Mouse (Mus musculus): ENCODE measurements around the gene Snx13. TPM values are rescaled to one million over a fixed set of nuclear protein-coding genes. Genes with fewer than 3 reads are reported as not detected.

Gene Snx13
- polyA plus RNA-seq, 1 experiment, result 2.9 TPM

DNA sequence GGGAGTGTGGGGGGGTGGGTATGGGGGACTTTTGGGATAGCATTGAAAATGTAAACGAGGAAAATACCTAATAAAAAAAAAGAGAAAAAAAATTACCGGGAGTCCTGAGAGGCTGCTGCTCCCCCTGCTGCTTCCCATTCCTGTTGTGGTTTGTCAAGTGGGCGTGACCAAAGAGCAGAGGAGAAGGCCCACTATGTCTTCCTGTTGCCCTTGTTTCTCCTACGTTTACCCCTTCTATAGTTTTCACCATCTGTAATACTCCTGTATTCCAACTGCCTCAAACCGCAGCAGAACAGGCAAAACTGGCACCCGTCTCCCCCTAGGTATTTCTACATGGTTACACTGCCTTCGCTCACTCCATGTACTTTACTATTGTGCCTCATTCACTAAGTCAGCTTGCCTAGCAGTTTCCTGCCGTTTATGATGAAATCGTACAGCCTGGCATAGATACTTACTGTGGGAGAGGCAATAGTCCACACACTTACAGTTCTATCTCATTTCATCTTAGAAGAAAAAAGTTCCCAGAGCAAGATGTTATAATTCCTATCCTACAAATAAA, 28.2 kb upstream of the Snx13 start:
- no peak for TF ChIP-seq CEBPB (IDR thresholded peaks at IDR 0.05; ENCODE audit: low read depth)
- TF ChIP-seq CTCF (IDR thresholded peaks at IDR 0.05; ENCODE audit: control insufficient read depth, insufficient read depth, insufficient read length), result no peak
- no peak for TF ChIP-seq MYOG (IDR thresholded peaks at IDR 0.05; ENCODE audit: control insufficient read depth, extremely low read depth, insufficient read length)
- TF ChIP-seq FOSL1 (IDR thresholded peaks at IDR 0.05; ENCODE audit: insufficient read depth, low read length, poor library complexity, severe bottlenecking), result no peak
- Histone ChIP-seq H3K36me3 (ENCODE audit: control insufficient read depth, insufficient read depth) (no peaks in the 10 kb centered on the region), H3ac (ENCODE audit: control insufficient read depth, insufficient read length, low read depth) (no peak overlapping the region), H3K4me3 (ENCODE audit: insufficient read depth, poor library complexity, severe bottlenecking) (no peak overlapping the region), H3K79me2 (ENCODE audit: control insufficient read depth, insufficient read depth) (no peaks in the 10 kb centered on the region), H3K79me3 (ENCODE audit: low read depth) (no peaks in the 10 kb centered on the region), H3K27me3 (ENCODE audit: control insufficient read depth, insufficient read depth, insufficient read length) (no peaks in the 10 kb centered on the region)

DNA sequence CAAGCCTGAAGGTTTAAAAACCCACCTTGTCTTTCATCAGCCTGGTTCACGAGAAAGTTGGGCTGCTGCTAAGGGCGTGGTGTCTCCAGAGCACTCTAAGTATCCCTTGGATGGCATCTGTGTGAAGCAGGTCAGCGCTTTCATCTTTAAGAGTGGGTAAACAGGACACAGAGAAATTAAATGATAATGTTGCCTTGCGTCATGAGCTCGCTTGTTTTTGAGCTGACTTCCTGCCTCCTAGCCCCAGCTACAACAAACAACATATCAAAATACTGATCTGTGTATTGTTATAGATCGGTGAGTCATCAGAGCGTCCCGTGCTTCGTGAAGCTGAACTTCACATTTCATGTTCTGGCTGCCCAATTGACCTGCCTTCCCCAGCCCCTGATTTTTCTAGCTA, 25.7 kb upstream of the Snx13 start:
- Histone ChIP-seq H3K36me3 (ENCODE audit: control insufficient read depth, insufficient read depth) (no peaks in the 10 kb centered on the region), H3ac (ENCODE audit: control insufficient read depth, insufficient read length, low read depth) (no peak overlapping the region), H3K79me2 (ENCODE audit: control insufficient read depth, insufficient read depth) (no peaks in the 10 kb centered on the region), H3K27me3 (ENCODE audit: control insufficient read depth, insufficient read depth, insufficient read length) (no peaks in the 10 kb centered on the region), H3K79me3 (ENCODE audit: low read depth) (no peaks in the 10 kb centered on the region), H3K4me3 (ENCODE audit: insufficient read depth, poor library complexity, severe bottlenecking) (no peak overlapping the region)
- TF ChIP-seq USF1 (IDR thresholded peaks at IDR 0.05; ENCODE audit: low read depth) (no peak), MYOD1 (IDR thresholded peaks at IDR 0.05; ENCODE audit: control insufficient read depth, insufficient read length, low read depth) (no peak)

- Histone ChIP-seq H3K79me3 (ENCODE audit: low read depth) (no peaks in the 10 kb centered on the region), H3K27me3 (ENCODE audit: control insufficient read depth, insufficient read depth, insufficient read length) (no peaks in the 10 kb centered on the region), H3K79me2 (ENCODE audit: control insufficient read depth, insufficient read depth) (no peaks in the 10 kb centered on the region), H3K36me3 (ENCODE audit: control insufficient read depth, insufficient read depth) (no peaks in the 10 kb centered on the region), H3K4me3 (ENCODE audit: insufficient read depth, poor library complexity, severe bottlenecking) (no peak overlapping the region), H3ac (ENCODE audit: control insufficient read depth, insufficient read length, low read depth) (no peak overlapping the region)
- TF ChIP-seq CEBPB (IDR thresholded peaks at IDR 0.05; ENCODE audit: low read depth) (no peak), CTCF (IDR thresholded peaks at IDR 0.05; ENCODE audit: control insufficient read depth, insufficient read depth, insufficient read length) (no peak), MYOG (IDR thresholded peaks at IDR 0.05; ENCODE audit: control insufficient read depth, extremely low read depth, insufficient read length) (no peak), USF1 (IDR thresholded peaks at IDR 0.05; ENCODE audit: low read depth) (no peak), FOSL1 (IDR thresholded peaks at IDR 0.05; ENCODE audit: insufficient read depth, low read length, poor library complexity, severe bottlenecking) (no peak), MYOD1 (IDR thresholded peaks at IDR 0.05; ENCODE audit: control insufficient read depth, insufficient read length, low read depth) (no peak), MAX (IDR thresholded peaks at IDR 0.05) (no peak)
Measured at GRCm38 (mm10) chr12:35022066-35022465, 24.9 kb upstream of the Snx13 start.

DNA sequence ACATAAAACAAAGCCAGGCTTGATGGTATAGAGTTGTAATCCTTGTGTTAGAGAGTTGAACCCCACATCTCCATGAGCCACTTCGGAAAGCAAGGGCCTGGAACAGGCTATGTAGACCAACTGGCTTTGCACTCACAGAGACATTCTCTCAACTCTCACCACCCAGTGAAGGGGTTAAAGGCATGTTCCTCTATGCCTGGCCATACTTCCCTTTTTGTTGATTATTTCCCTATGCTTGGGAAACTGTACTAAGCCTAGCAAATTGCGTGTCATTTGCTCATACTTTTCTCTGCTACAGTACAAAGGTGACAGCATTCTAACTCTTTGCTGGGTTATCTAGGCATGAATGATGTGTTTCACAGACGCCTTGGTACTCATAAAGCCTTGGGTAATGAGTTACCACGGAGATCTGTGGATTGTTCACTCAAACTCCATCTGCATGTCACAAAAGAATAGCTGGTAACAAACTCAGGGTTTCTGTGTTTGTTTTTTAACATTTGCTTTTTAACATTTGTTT, 21.0 kb upstream of the Snx13 start:
- no peaks in the 10 kb centered on the region for H3K79me3 ChIP-seq (ENCODE audit: low read depth)
- no peaks in the 10 kb centered on the region for H3K27me3 ChIP-seq (ENCODE audit: control insufficient read depth, insufficient read depth, insufficient read length)
- H3K36me3 ChIP-seq (ENCODE audit: control insufficient read depth, insufficient read depth), result no peaks in the 10 kb centered on the region
- no peaks in the 10 kb centered on the region for H3K79me2 ChIP-seq (ENCODE audit: control insufficient read depth, insufficient read depth)
- TF ChIP-seq CEBPB (IDR thresholded peaks at IDR 0.05; ENCODE audit: low read depth), result no peak
- no peak for TF ChIP-seq MYOD1 (IDR thresholded peaks at IDR 0.05; ENCODE audit: control insufficient read depth, insufficient read length, low read depth)
- no peak for TF ChIP-seq MYOG (IDR thresholded peaks at IDR 0.05; ENCODE audit: control insufficient read depth, extremely low read depth, insufficient read length)
- TF ChIP-seq USF1 (IDR thresholded peaks at IDR 0.05; ENCODE audit: low read depth), result no peak
- TF ChIP-seq CTCF (IDR thresholded peaks at IDR 0.05; ENCODE audit: control insufficient read depth, insufficient read depth, insufficient read length), result no peak
- H3K4me3 ChIP-seq (ENCODE audit: insufficient read depth, poor library complexity, severe bottlenecking), result no peak overlapping the region
- H3ac ChIP-seq (ENCODE audit: control insufficient read depth, insufficient read length, low read depth), result no peak overlapping the region

DNA sequence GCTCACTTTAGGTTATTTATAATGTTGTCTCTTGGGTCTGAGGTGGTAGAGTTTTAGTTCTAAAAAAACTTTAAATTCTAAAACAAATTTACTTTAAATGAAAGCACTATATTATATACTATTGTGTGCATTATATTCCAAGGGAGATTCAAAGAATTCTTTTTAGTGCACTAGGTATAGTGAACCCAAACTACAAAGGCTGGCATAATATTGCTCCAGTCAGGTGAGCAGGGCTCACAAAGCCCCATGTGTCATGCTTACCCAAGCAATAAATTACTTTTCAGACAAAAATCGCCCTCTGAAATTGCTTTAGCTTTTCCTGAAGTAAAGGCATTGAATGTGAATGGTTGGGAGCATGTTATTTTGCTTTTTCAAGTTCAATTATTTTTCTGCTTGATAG, 19.5 kb upstream of the Snx13 start:
- Histone ChIP-seq H3K36me3 (ENCODE audit: control insufficient read depth, insufficient read depth) (no peaks in the 10 kb centered on the region), H3K27me3 (ENCODE audit: control insufficient read depth, insufficient read depth, insufficient read length) (no peaks in the 10 kb centered on the region), H3ac (ENCODE audit: control insufficient read depth, insufficient read length, low read depth) (no peak overlapping the region), H3K4me3 (ENCODE audit: insufficient read depth, poor library complexity, severe bottlenecking) (no peak overlapping the region), H3K79me3 (ENCODE audit: low read depth) (no peaks in the 10 kb centered on the region), H3K79me2 (ENCODE audit: control insufficient read depth, insufficient read depth) (no peaks in the 10 kb centered on the region)
- TF ChIP-seq MAX (IDR thresholded peaks at IDR 0.05) (no peak), USF1 (IDR thresholded peaks at IDR 0.05; ENCODE audit: low read depth) (no peak), CEBPB (IDR thresholded peaks at IDR 0.05; ENCODE audit: low read depth) (no peak), MYOD1 (IDR thresholded peaks at IDR 0.05; ENCODE audit: control insufficient read depth, insufficient read length, low read depth) (no peak), FOSL1 (IDR thresholded peaks at IDR 0.05; ENCODE audit: insufficient read depth, low read length, poor library complexity, severe bottlenecking) (no peak), CTCF (IDR thresholded peaks at IDR 0.05; ENCODE audit: control insufficient read depth, insufficient read depth, insufficient read length) (no peak), MYOG (IDR thresholded peaks at IDR 0.05; ENCODE audit: control insufficient read depth, extremely low read depth, insufficient read length) (no peak)
